9 mouse cellular contexts compared by ENCODE assay signal in genomic region chr14:52120169-52120568, GRCm38 (mm10). TPM values are rescaled to one million over a fixed set of nuclear protein-coding genes. Genes with fewer than 3 reads are reported as not detected.
DNase-seq lines count a peak whose midpoint lies in the region; ATAC-seq and TF ChIP-seq lines count a peak whose summit lies in the region.
"Had no signal": no experiment of that assay in that cellular context is flagged by ENCODE, and none has a peak within 500 bp of the region (broad histone marks: within the 10 kb centered on the region; RNA-seq: fewer than 3 reads in every experiment).

No protein-coding gene starts in this region.

- no peak overlapping the region for H3K4me3 ChIP-seq in neural tube, embryonic 12.5 days
- no peak overlapping the region for H3K4me3 ChIP-seq in hindbrain, embryonic 12.5 days
- no peak overlapping the region for H3K4me3 ChIP-seq in liver, postnatal 0 days (ENCODE audit: low read depth, low read length)
- H3K4me3 ChIP-seq in left cerebral cortex, adult 2 months, result no peak overlapping the region

- TF ChIP-seq CTCF in liver, postnatal 0 days (IDR thresholded peaks at IDR 0.05; ENCODE audit: low read depth), result no peak
- TF ChIP-seq CTCF in left cerebral cortex, adult 2 months (IDR thresholded peaks at IDR 0.05), result no peak

- ATAC-seq in neural tube, embryonic 12.5 days (ENCODE audit: low FRiP score, low read depth), result no peak
- ATAC-seq in hindbrain, embryonic 12.5 days (ENCODE audit: low FRiP score), result no peak
- ATAC-seq in liver, postnatal 0 days, result no peak
- no peak for ATAC-seq in erythroblast, adult 5-6 weeks (replicated peaks; ENCODE audit: low FRiP score, poor library complexity, severe bottlenecking)

- no peak for TF ChIP-seq EP300 in liver, postnatal 0 days (IDR thresholded peaks at IDR 0.05; ENCODE audit: low read depth)

- no peaks in the 10 kb centered on the region for H3K4me1 ChIP-seq in neural tube, embryonic 12.5 days
- 0 out of 2 replicates have a peak, but pooled peaks cover 8% of the 10 kb centered on the region for H3K4me1 ChIP-seq in hindbrain, embryonic 12.5 days
- peaks cover 13% of the 10 kb centered on the region for H3K4me1 ChIP-seq in liver, postnatal 0 days (ENCODE audit: insufficient read depth)

- WGBS in neural tube, embryonic 12.5 days, result 60% methylated on average over 7 of the region's 7 CpGs
- WGBS in hindbrain, embryonic 12.5 days, result 53% methylated on average over 7 of the region's 7 CpGs
- 29% methylated on average over 7 of the region's 7 CpGs for WGBS in liver, postnatal 0 days (ENCODE audit: insufficient replicate concordance)

- intact Hi-C loops in left cerebral cortex, postnatal 10 days (cut with DNase I), result loop anchor here (5.0 kb wide), 1 partner anchor 72 kb away; no protein-coding TSS in a partner anchor
- intact Hi-C loops in left cerebral cortex, adult 2 months (cut with DNase I), result loop anchor here (10.0 kb wide), 1 partner anchor 215 kb away; no protein-coding TSS in a partner anchor

- H3K27ac ChIP-seq in neural tube, embryonic 12.5 days, result no peak overlapping the region
- no peak overlapping the region for H3K27ac ChIP-seq in hindbrain, embryonic 12.5 days
- no peak overlapping the region for H3K27ac ChIP-seq in liver, postnatal 0 days (ENCODE audit: low read depth)
- H3K27ac ChIP-seq in left cerebral cortex, adult 2 months, result no peak overlapping the region

- no peak for DNase-seq in neural tube, embryonic 10.5 days (ENCODE audit: extremely low spot score, low spot score)
- DNase-seq in liver, postnatal 0 days, result no peak
- DNase-seq in left cerebral cortex, postnatal 10 days (ENCODE audit: extremely low spot score in 1 of 2, low spot score in 2 of 2), result no peak
- no peak for DNase-seq in left cerebral cortex, adult 2 months (ENCODE audit: extremely low spot score in 1 of 2, low spot score in 2 of 2)
- DNase-seq: cerebellum, adult 2 months; gastrocnemius, postnatal 25 days had no signal

- H3K9ac ChIP-seq in neural tube, embryonic 12.5 days, result peak overlapping the region; percentile 63; the same call in 1 of the 2 replicates
- H3K9ac ChIP-seq in hindbrain, embryonic 12.5 days, result no peak overlapping the region
- H3K9ac ChIP-seq in liver, postnatal 0 days (replicated peaks), result no peak overlapping the region

- H3K4me2 ChIP-seq in neural tube, embryonic 12.5 days (replicated peaks), result peak overlapping the region; percentile 97
- H3K4me2 ChIP-seq in hindbrain, embryonic 12.5 days (replicated peaks), result peak overlapping the region; percentile 96
- peak overlapping the region; percentile 96 for H3K4me2 ChIP-seq in liver, postnatal 0 days (ENCODE audit: low read depth, low read length)

- H3K9me3 ChIP-seq in neural tube, embryonic 12.5 days, result no peaks in the 10 kb centered on the region
- no peaks in the 10 kb centered on the region for H3K9me3 ChIP-seq in hindbrain, embryonic 12.5 days (replicated peaks)
- H3K9me3 ChIP-seq in liver, postnatal 0 days (ENCODE audit: low read length), result no peaks in the 10 kb centered on the region

- no peaks in the 10 kb centered on the region for H3K36me3 ChIP-seq in neural tube, embryonic 12.5 days
- no peaks in the 10 kb centered on the region for H3K36me3 ChIP-seq in hindbrain, embryonic 12.5 days
- H3K36me3 ChIP-seq in liver, postnatal 0 days (replicated peaks; ENCODE audit: insufficient read depth, low read length), result no peaks in the 10 kb centered on the region

- 0 out of 2 replicates have a peak, but pooled peaks cover 4% of the 10 kb centered on the region for H3K27me3 ChIP-seq in neural tube, embryonic 12.5 days (replicated peaks)
- no peaks in the 10 kb centered on the region for H3K27me3 ChIP-seq in hindbrain, embryonic 12.5 days
- H3K27me3 ChIP-seq in liver, postnatal 0 days (ENCODE audit: insufficient read depth, low read length), result no peaks in the 10 kb centered on the region

RNA-seq across cellular contexts. Expression of gene Rpgrip1, which starts 9.7 kb away (rescaled TPM):
- 52.1 and 62.8 TPM in 2 replicates for polyA plus RNA-seq in neural tube, embryonic 12.5 days (2016; fragmentation: Nextera tagmentation; extraction: Ambion mirVana)
- polyA plus RNA-seq in hindbrain, embryonic 12.5 days (2016; fragmentation: Nextera tagmentation; extraction: Ambion mirVana), result 53.6 and 58.4 TPM in 2 replicates
- polyA plus RNA-seq in liver, postnatal 0 days (2015; fragmentation: Nextera tagmentation; extraction: Ambion mirVana), result 23.9 and 30.7 TPM in 2 replicates
- 1 to 10 TPM; 3.7 to 3.8 TPM for total RNA-seq in left cerebral cortex, postnatal 10 days (2021)
- total RNA-seq in erythroblast, adult 5-6 weeks (2015; ENCODE audit: low replicate concordance), result 1.3 TPM in 1 of 2 replicates, not detected in the other
- 3.2 and 4.6 TPM in 2 replicates for total RNA-seq in erythroblast, adult 5-6 weeks (2017; ENCODE audit: low replicate concordance)
- total RNA-seq in left cerebral cortex, adult 2 months (2021), result 1 to 10 TPM; 1.5 to 1.8 TPM
- total RNA-seq: gastrocnemius, postnatal 25 days had no signal

RNA-seq across cellular contexts. Expression of gene Hnrnpc, which starts 16.3 kb away (rescaled TPM):
- 764 and 797 TPM in 2 replicates for polyA plus RNA-seq in neural tube, embryonic 12.5 days (2016; fragmentation: Nextera tagmentation; extraction: Ambion mirVana)
- polyA plus RNA-seq in hindbrain, embryonic 12.5 days (2016; fragmentation: Nextera tagmentation; extraction: Ambion mirVana), result 726 and 727 TPM in 2 replicates
- polyA plus RNA-seq in liver, postnatal 0 days (2015; fragmentation: Nextera tagmentation; extraction: Ambion mirVana), result 124 and 129 TPM in 2 replicates
- 100 to 1,000 TPM; 188 to 191 TPM for total RNA-seq in left cerebral cortex, postnatal 10 days (2021)
- total RNA-seq in erythroblast, adult 5-6 weeks (2015; ENCODE audit: low replicate concordance), result 143 and 152 TPM in 2 replicates
- 197 and 275 TPM in 2 replicates for total RNA-seq in erythroblast, adult 5-6 weeks (2017; ENCODE audit: low replicate concordance)
- 100 to 1,000 TPM; 213 to 221 TPM for total RNA-seq in left cerebral cortex, adult 2 months (2021)
